Mouse (Mus musculus) c-Kit-positive CD71-negative TER-119-negative erythroid progenitor cells, embryonic 14.5 days (primary cell): ENCODE data around the gene Slc35f2.

Experiments used
- DNase-seq: peaks from one replicate; pipeline ENCODE4 v3.0.0-alpha.2; 2013; ENCODE audit warnings: low read depth

Slc35f2 gene

DNA sequence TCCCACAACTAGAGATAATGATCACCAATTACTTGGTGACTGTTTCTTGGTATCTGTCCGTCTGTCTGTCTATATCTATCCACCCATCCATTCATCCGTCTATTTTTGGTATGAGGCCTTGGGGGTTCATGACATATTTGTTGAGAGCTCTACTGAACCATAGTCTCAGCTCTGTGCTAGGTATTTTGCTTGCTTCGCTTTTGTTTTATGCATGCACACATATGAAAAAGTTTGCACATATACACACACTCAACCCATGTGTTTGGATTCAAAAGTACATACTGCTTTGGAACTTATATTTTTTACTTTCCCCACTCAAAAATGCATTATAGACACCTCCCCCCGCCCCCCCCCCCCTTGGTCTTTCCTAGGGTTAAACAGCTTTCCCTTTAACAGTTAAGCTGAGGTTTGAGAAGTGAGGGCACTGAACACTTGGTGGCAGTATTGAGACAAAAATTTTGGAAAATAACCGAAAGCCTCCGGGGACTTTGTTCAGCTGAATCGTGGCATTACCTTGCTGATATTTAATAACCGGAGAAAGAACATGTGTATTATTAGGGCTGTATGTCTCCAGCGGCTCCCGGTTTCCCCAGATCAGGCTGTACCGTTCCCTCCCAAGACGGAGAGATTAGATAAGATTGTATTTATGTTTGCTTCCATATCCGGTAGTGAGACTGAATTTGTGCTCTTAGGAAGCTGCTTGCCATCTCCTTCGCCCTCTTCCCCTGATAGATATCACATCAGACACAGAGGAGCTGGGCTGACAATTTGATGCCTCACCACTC is 57.9 kb downstream of the Slc35f2 start:
- peak; percentile 40 for DNase-seq

- no peak for DNase-seq
Observed at GRCm38 (mm10) chr9:53829866-53830209, 58.5 kb downstream of the Slc35f2 start.

DNA sequence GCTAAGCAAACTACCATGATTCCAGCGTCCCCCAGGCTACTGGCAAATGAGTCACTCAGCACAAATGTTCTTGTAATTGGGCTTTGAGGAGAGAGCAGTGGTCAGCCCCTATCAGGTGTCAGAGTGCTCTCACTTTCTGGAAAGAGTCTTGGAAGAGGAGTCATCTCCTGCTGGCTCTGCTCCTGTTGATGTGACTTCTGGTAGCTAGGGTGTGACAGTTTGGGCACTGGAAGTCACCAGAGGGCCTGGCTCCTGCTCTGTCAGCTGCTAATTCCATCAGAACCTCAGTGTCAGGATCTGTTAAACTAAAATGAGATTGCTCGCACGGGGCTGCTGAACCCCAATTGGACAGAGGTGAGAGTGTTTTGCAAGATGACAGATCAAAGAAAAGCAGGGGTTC is 63.7 kb downstream of the Slc35f2 start:
- DNase-seq = no peak

GRCm38 (mm10) chr9:53835976-53836375 is 64.6 kb downstream of the Slc35f2 start:
- DNase-seq = no peak

DNA sequence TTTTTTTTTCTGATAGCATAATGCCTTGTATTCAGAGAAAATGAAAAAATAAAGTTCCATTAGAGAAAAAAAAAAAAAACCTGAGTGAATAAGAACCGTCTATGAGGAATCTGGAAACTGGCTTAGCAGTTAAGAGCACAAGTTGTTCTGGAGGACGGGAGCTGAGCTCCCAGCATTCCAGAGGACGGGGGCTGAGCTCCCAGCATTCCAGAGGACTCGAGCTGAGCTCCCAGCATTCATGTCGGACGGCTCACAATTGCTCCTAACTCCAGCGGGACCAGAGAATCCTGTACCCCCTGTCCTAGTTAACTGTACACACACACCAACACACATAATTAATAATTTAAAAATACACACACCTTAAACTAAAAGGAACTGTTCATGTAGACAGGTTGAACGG is 67.5 kb downstream of the Slc35f2 start:
- no peak for DNase-seq

DNA sequence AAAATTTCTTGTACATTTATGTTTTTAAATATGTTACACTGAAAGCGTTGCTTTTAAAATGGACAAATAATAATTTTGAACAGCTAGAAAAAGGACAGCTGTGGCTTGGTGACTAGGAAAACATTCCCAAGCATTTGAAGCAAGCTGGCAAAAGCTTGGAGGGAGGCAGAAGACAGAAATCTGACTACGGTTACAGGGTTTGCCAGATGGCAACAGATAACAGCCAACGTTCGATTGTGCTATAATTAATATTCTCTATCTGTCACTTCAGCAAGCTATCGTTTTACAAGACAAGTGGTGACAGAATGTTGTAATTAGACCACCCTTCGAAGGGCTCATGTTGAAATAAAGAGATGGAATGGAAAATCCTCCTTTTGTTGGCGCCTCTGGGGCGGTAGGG is 77.2 kb downstream of the Slc35f2 start:
- DNase-seq = no peak

DNA sequence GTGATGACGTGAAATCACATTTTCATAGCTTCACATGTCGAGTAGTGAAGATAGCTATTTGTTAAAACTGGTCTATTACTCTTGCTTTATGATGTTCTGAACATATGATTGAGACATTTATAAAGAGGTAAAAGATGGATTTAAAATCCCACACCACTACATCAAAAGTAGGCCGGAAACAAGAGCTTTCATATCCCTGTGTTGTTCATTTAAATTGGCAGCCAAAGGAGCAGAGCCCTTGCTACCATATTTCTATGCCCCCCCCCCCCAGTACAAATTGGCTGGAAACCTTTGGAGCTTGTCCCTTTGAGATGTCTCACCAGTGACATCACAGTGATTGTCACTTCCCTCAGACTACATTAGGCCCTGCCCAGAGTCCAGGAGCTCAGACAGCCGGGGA is 78.5 kb downstream of the Slc35f2 start, which contains the start of gene Sln:
Gene Sln, plus strand, starts transcription at position 301 of the 400 bp plus-strand sequence.
- DNase-seq = no peak

GRCm38 (mm10) chr9:53852158-53852557 is 80.8 kb downstream of the Slc35f2 start:
- no peak for DNase-seq

DNA sequence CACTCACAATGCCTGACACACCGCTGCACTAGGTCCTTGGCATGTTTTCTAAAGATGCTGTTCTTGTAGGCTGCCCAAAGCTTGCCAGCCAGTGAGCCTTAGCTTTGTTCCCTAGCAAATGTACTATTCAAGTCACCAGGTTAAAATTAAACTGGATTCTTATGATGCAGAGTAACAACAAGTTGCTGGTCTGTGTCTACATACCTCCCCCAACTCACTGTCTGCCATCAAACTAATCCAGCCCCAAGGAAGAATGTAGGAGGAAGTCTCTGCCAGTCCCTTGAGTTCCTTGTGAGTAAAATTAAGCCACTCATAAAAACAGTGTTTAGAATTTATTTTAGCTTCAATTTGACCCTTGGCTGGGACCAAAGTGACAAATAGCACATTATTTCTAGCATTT is 82.3 kb downstream of the Slc35f2 start:
- DNase-seq = no peak

DNA sequence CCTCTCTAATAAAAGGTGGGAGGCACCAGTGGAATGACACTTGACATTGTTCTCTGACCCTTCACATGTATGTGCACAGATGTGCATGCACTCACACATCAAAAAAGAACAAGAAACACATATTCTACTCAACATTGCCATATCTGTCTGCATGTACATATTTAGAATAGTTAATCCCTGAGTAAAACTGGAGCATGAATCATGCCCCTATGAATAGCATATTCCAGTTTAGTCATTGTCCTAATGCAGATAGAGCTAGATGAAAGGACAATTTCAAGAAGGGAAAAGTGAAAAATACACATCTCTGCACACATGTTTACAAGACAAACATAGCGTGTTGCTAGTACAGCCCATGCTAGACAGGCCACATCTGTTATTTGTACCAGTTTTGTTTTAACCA is 83.2 kb downstream of the Slc35f2 start:
- no peak for DNase-seq

DNA sequence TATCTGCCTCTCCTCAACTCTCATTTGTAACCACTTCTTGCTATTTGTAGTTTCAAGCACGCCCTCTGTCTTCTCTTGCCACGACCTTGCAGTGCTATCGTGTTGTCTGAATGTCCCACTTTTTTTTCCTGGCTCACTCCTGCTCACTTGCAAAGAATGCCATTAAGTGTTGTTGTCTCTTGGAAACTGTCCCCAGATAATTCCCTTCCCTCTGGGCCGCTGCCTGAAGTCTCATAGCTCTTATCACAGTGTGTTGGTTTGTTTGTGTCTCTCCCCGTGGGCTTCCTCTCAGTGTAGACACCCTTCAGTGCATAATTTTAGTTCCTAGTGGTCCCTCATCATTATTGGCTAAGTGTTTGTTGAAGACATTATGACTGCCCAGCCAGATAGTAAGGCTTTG is 86.5 kb downstream of the Slc35f2 start:
- DNase-seq = no peak
